Mouse (Mus musculus) stomach, embryonic 14.5 days (tissue): ENCODE data around the gene Cfap65. TPM values are rescaled to one million over a fixed set of nuclear protein-coding genes. Genes with fewer than 3 reads are reported as not detected.

Source experiments
- ATAC-seq: fragments of 200-750 bp; cut with Nextera tagmentation; 2 replicates; pipeline ENCODE4 v1.8.0; 2017; ENCODE audit warnings: low read depth, moderate TSS enrichment; ENCODE audit not compliant: insufficient number of reproducible peaks, insufficient read depth, low FRiP score
- H3K27ac ChIP-seq: fragments of 300-500 bp; sonication (generic); 2 replicates; pipeline ENCODE4 v1.5.1; 2014; ENCODE audit warnings: mild to moderate bottlenecking, low read length, moderate library complexity, mixed read lengths
- H3K27me3 ChIP-seq: fragments of 300-500 bp; sonication (generic); 2 replicates; pipeline ENCODE4 v1.6.1; 2014; ENCODE audit warnings: low read length, control low read depth, mixed read lengths; ENCODE audit not compliant: control insufficient read depth, insufficient read depth
- H3K36me3 ChIP-seq: fragments of 300-500 bp; sonication (generic); 2 replicates; pipeline ENCODE4 v1.6.1; 2014; ENCODE audit warnings: mild to moderate bottlenecking, control low read depth, low read length, moderate library complexity, mixed read lengths; ENCODE audit not compliant: control insufficient read depth, insufficient read depth
- H3K4me1 ChIP-seq: fragments of 300-500 bp; sonication (generic); 2 replicates; pipeline ENCODE4 v1.6.1; 2014; ENCODE audit warnings: low read length, control low read depth, mixed read lengths; ENCODE audit not compliant: control insufficient read depth, insufficient read depth
- H3K4me2 ChIP-seq: fragments of 300-500 bp; sonication (generic); replicated peaks from 2 replicates; pipeline ENCODE4 v1.6.1; 2014; ENCODE audit warnings: low read depth, low read length, control low read depth
- H3K4me3 ChIP-seq: fragments of 300-500 bp; sonication (generic); 2 replicates; pipeline ENCODE4 v1.5.1; 2014; ENCODE audit warnings: low read depth, low read length, control low read depth
- H3K9ac ChIP-seq: fragments of 300-500 bp; sonication (generic); replicated peaks from 2 replicates; pipeline ENCODE4 v1.6.1; 2014; ENCODE audit warnings: low read depth, mild to moderate bottlenecking, control low read depth, low read length, moderate library complexity, mixed read lengths
- H3K9me3 ChIP-seq: fragments of 300-500 bp; sonication (generic); 2 replicates; pipeline ENCODE4 v1.6.1; 2016; ENCODE audit warnings: low read depth, low read length, control low read depth; ENCODE audit not compliant: control insufficient read depth
- WGBS: fragments of 180-500 bp; shearing (Covaris S2); extraction: QIAGEN DNeasy Blood & Tissue Kit; methylation state at CpG from one replicate; pipeline ENCODE4 v1.1.7; 2014; 5-methylcytosine and 5-hydroxymethylcytosine counted together
- polyA plus RNA-seq: library from polyadenylated mRNA; unstranded; fragments of >200 nt; fragmentation: Nextera tagmentation; extraction: Ambion mirVana; gene quantifications from 2 replicates; pipeline ENCODE4 v1.2.1, GENCODE M21; 2014

Gene Cfap65
- polyA plus RNA-seq, 1 experiment from 2014 or later = not detected

DNA sequence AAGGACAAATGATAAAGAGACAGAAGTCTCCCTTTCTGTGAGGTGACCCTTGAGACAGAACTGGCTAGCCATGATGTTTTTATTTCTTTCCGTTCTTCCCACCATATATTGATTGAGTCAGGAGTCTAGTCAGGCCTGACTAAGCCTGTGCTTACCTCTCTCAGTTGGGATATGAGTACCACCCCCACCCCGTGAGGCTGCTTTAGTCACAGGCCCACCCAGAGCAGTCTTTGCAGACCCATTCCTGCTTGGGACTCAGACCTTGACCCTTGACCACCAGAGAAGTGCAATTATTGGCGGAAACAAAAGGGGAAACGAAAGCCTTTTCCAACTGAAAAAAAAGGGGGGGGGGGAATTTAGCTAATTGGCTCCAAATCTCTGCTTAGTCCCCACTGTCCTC, 77.7 kb downstream of the Cfap65 start:
- Histone ChIP-seq H3K9ac (no peak overlapping the region), H3K4me1 (peaks cover 22% of the 10 kb centered on the region), H3K4me3 (peak overlapping the region; percentile 22), H3K36me3 (no peaks in the 10 kb centered on the region), H3K27ac (no peak overlapping the region), H3K9me3 (no peaks in the 10 kb centered on the region), H3K27me3 (peaks cover 62% of the 10 kb centered on the region), H3K4me2 (peak overlapping the region; percentile 49; the same call in 1 of the 2 replicates)
- ATAC-seq = no peak
- 8% methylated on average over 4 of the region's 4 CpGs for whole genome bisulfite sequencing

GRCm38 (mm10) chr1:74857201-74857600, 78.2 kb downstream of the Cfap65 start:
- H3K27me3 ChIP-seq = peaks cover 62% of the 10 kb centered on the region
- H3K9ac ChIP-seq = no peak overlapping the region
- ATAC-seq = no peak
- no peak overlapping the region for H3K27ac ChIP-seq
- H3K4me1 ChIP-seq = peaks cover 22% of the 10 kb centered on the region
- no peaks in the 10 kb centered on the region for H3K36me3 ChIP-seq
- no peaks in the 10 kb centered on the region for H3K9me3 ChIP-seq
- WGBS = 3% methylated on average over 20 of the region's 20 CpGs
- H3K4me3 ChIP-seq = no peak overlapping the region
- H3K4me2 ChIP-seq = no peak overlapping the region

DNA sequence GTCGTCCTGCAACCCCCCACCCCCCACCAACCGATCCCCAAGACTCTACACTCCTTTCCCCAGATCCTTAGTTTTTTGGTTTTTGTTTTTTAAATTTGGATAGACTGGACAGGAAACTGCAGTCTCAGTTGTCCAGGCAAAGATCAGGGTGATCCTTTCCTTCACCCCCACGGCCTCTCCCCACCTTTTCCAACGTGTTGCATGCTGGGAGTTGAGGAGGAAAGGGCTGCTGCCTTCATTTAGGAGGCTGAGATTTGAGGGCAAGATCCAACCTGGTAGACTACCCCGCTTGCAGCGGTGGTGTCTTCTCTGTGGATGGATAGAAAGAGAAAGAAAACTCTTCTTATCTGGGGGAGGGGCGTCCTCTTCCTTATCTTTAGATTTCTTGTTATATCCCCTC, 78.6 kb downstream of the Cfap65 start:
- H3K27me3 ChIP-seq = peaks cover 62% of the 10 kb centered on the region
- H3K4me2 ChIP-seq = no peak overlapping the region
- ATAC-seq = no peak
- WGBS = 1% methylated on average over 7 of the region's 7 CpGs
- no peak overlapping the region for H3K9ac ChIP-seq
- H3K4me3 ChIP-seq = no peak overlapping the region
- H3K4me1 ChIP-seq = peaks cover 22% of the 10 kb centered on the region
- no peaks in the 10 kb centered on the region for H3K9me3 ChIP-seq
- no peak overlapping the region for H3K27ac ChIP-seq
- H3K36me3 ChIP-seq = no peaks in the 10 kb centered on the region

GRCm38 (mm10) chr1:74856439-74856720, 79.0 kb downstream of the Cfap65 start:
- Histone ChIP-seq H3K4me3 (peak overlapping the region; percentile 40; the same call in 1 of the 2 replicates), H3K9me3 (no peaks in the 10 kb centered on the region), H3K27ac (no peak overlapping the region), H3K9ac (no peak overlapping the region), H3K36me3 (no peaks in the 10 kb centered on the region), H3K27me3 (peaks cover 64% of the 10 kb centered on the region), H3K4me1 (peaks cover 22% of the 10 kb centered on the region), H3K4me2 (no peak overlapping the region; the same call in 1 of the 2 replicates)
- WGBS = 4% methylated on average over 11 of the region's 11 CpGs
- ATAC-seq = no peak

DNA sequence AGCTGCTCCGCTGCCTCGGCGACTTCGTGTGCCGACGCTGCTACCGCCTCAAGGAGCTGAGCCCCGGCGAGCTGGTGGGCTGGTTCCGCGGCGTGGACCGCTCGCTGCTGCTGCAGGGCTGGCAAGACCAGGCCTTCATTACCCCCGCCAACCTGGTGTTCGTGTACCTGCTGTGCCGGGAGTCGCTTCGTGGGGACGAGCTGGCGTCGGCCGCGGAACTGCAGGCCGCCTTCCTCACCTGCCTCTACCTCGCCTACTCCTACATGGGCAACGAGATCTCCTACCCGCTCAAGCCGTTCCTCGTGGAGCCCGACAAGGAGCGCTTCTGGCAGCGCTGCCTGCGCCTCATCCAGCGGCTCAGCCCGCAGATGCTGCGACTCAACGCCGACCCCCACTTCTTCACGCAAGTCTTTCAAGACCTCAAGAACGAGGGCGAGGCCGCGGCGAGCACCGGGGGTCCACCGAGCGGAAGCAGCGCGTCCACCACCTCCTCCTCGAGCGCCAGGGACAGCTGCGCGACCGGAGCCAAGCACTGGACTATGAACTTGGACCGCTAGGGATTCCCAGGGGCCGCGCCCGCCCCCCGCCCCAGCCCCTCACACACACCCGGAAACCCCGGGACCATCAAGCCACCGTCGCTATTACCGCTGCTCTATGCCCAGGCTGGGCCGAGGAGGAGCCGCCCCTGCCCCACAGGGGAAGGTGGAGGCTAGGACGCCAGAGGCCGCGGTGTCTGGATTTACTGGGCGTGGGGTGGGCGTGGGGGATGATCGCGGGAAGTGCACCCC, 79.6 kb downstream of the Cfap65 start:
- no peak for ATAC-seq
- no peak overlapping the region for H3K9ac ChIP-seq
- no peaks in the 10 kb centered on the region for H3K9me3 ChIP-seq
- peak overlapping the region; percentile 80 for H3K4me2 ChIP-seq
- no peaks in the 10 kb centered on the region for H3K36me3 ChIP-seq
- WGBS = under 1% methylated on average over 73 of the region's 74 CpGs
- H3K4me3 ChIP-seq = peak overlapping the region; percentile 40
- H3K27ac ChIP-seq = no peak overlapping the region
- peaks cover 22% of the 10 kb centered on the region for H3K4me1 ChIP-seq
- H3K27me3 ChIP-seq = peaks cover 69% of the 10 kb centered on the region

GRCm38 (mm10) chr1:74855156-74855555, 80.2 kb downstream of the Cfap65 start:
- WGBS = 0% methylated on average over 41 of the region's 48 CpGs
- no peak overlapping the region for H3K9ac ChIP-seq

DNA sequence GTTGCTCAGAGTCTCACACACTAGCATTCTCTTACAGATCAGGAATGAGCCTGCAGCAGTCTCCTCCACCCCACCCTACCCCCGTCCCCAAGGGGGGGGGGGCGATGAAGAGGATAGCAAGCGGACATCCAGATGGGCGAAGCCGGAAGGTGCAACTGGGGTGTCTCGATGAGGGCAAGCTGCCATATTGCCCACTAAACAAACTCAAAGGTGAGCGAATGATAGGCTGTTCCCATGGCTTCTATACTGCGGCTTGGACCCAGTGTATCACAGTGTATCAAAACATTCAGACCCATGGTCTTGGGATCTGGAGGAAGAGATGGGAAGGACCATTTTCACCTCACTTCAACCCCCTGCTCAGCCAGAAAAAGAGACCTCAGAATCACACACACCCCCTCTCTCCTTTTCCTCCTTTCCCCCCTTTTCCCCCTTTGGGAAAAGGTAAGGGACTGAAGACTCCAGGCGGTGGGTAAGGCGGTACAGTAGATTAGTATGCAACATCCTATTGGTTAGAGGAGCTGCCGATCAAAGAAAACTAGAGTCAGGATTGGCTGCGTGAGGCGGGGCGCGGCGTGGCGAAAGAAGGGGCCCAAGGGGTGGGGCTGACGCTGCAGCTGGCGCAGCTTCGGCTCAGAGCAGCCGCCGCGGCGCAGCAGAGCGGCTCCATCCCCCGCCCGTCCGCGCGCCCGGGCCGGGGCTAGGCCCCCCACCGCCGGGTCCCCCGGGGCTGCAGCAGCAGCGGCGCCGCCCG, 80.9 kb downstream of the Cfap65 start, which contains the start of gene Cdk5r2:
Cdk5r2 (plus strand) TSS at position 629 of the 751 bp plus-strand sequence.
- no peak within 1 kb of the TSS for H3K27ac ChIP-seq
- peak within 1 kb of the TSS; percentile 80 for H3K4me2 ChIP-seq
- no peaks in the 10 kb centered on the region for H3K36me3 ChIP-seq
- no peak within 1 kb of the TSS for H3K9ac ChIP-seq
- peaks cover 22% of the 10 kb centered on the region for H3K4me1 ChIP-seq
- H3K9me3 ChIP-seq = no peaks in the 10 kb centered on the region
- H3K27me3 ChIP-seq = peaks cover 64% of the 10 kb centered on the region
- ATAC-seq = peak; percentile 89
- H3K4me3 ChIP-seq = peak within 1 kb of the TSS; percentile 40
- WGBS = 2% methylated on average over 35 of the region's 39 CpGs

More at GRCm38 (mm10) chr1:74855156-74855555, 80.2 kb downstream of the Cfap65 start:
- no peaks in the 10 kb centered on the region for H3K9me3 ChIP-seq
- H3K27me3 ChIP-seq = peaks cover 70% of the 10 kb centered on the region
- peak overlapping the region; percentile 40 for H3K4me3 ChIP-seq
- H3K36me3 ChIP-seq = no peaks in the 10 kb centered on the region
- H3K4me2 ChIP-seq = peak overlapping the region; percentile 80
- no peak overlapping the region for H3K27ac ChIP-seq
- ATAC-seq = peak; percentile 7; the same call in 1 of the 2 replicates
- peaks cover 22% of the 10 kb centered on the region for H3K4me1 ChIP-seq
